Mouse (Mus musculus) adrenal gland (tissue): ENCODE results near the gene Tubb4b.

Source experiments
- intact Hi-C: fragments of 180-260 bp; cut with DNase I; formaldehyde crosslinking; loops from one replicate; pipeline ENCODE4 v1.15.1; 2025

The Tubb4b gene

GRCm38 (mm10) chr2:25246183-25247072, 21.9 kb upstream of the Tubb4b start, which contains the start of gene AL732309.1:
Gene AL732309.1, minus strand, starts transcription at chr2:25246863.
- intact Hi-C loops, result no loop called here

GRCm38 (mm10) chr2:25244144-25244543, 19.6 kb upstream of the Tubb4b start:
- intact Hi-C loops, result no loop called here

- intact Hi-C loops, result no loop called here
These were observed 18.8 kb upstream of the Tubb4b start for GRCm38 (mm10) chr2:25243342-25243741.

- intact Hi-C loops, result no loop called here
These were observed 17.6 kb upstream of the Tubb4b start, which contains the start of the genes Rnf208 and Cysrt1 for GRCm38 (mm10) chr2:25242101-25242506. Gene Rnf208, plus strand, starts transcription at chr2:25242255. Gene Cysrt1, minus strand, starts transcription at chr2:25242452.

- intact Hi-C loops, result no loop called here
These were observed 16.9 kb upstream of the Tubb4b start for GRCm38 (mm10) chr2:25241438-25241775.

GRCm38 (mm10) chr2:25240723-25241437, 16.4 kb upstream of the Tubb4b start:
- intact Hi-C loops, result no loop called here

- intact Hi-C loops, result no loop called here
These were observed 15.8 kb upstream of the Tubb4b start for GRCm38 (mm10) chr2:25240310-25240709.

- intact Hi-C loops, result no loop called here
These were observed 15.3 kb upstream of the Tubb4b start for GRCm38 (mm10) chr2:25239766-25240165.

GRCm38 (mm10) chr2:25238106-25238505, 13.6 kb upstream of the Tubb4b start:
- intact Hi-C loops, result no loop called here

GRCm38 (mm10) chr2:25237522-25237921, 13.0 kb upstream of the Tubb4b start:
- intact Hi-C loops, result no loop called here

- intact Hi-C loops, result no loop called here
These were observed 12.1 kb upstream of the Tubb4b start, which contains the start of gene Rnf224 for GRCm38 (mm10) chr2:25236614-25237013. Gene Rnf224, minus strand, starts transcription at chr2:25236787.

GRCm38 (mm10) chr2:25234551-25235220, 10.2 kb upstream of the Tubb4b start:
- intact Hi-C loops, result no loop called here

GRCm38 (mm10) chr2:25234050-25234449, 9.5 kb upstream of the Tubb4b start, which contains the start of gene Slc34a3:
Gene Slc34a3, minus strand, starts transcription at chr2:25234364.
- intact Hi-C loops, result no loop called here

- intact Hi-C loops, result no loop called here
These were observed 8.9 kb upstream of the Tubb4b start for GRCm38 (mm10) chr2:25233421-25233820.

- intact Hi-C loops, result no loop called here
These were observed 6.5 kb upstream of the Tubb4b start for GRCm38 (mm10) chr2:25231038-25231437.

GRCm38 (mm10) chr2:25230581-25230980, 6.1 kb upstream of the Tubb4b start:
- intact Hi-C loops, result no loop called here

- intact Hi-C loops, result no loop called here
These were observed 5.1 kb upstream of the Tubb4b start for GRCm38 (mm10) chr2:25229582-25229981.

- intact Hi-C loops, result loop anchor here (1.0 kb wide), 1 partner anchor 36 kb away; no protein-coding TSS in a partner anchor
These were observed 4.6 kb upstream of the Tubb4b start for GRCm38 (mm10) chr2:25228995-25229530.

GRCm38 (mm10) chr2:25228431-25228889, 4.0 kb upstream of the Tubb4b start:
- intact Hi-C loops, result loop anchor here (1.0 kb wide), 1 partner anchor 35 kb away; no protein-coding TSS in a partner anchor

GRCm38 (mm10) chr2:25227406-25227805, 2.9 kb upstream of the Tubb4b start:
- intact Hi-C loops, result no loop called here

- intact Hi-C loops, result no loop called here
These were observed 2.4 kb upstream of the Tubb4b start for GRCm38 (mm10) chr2:25226864-25227263.
